Mouse (Mus musculus) left cerebral cortex, postnatal 25 days (tissue): ENCODE data around the gene Bnipl. TPM values are rescaled to one million over a fixed set of nuclear protein-coding genes. Genes with fewer than 3 reads are reported as not detected.
"Not testable (repeated sequence)": the region's sequence is repeated elsewhere in the genome, so short reads cannot be mapped to it uniquely, and the experiment has no call there.

Source experiments
- DNase-seq, 2 experiments: peaks; one replicate each; pipeline ENCODE4 v3.0.0; 2022; ENCODE audit warnings: low spot score in 2 of 2, mixed read lengths in 1 of 2
- intact Hi-C: fragments of 180-260 bp; cut with DNase I; formaldehyde crosslinking; loops from one replicate; pipeline ENCODE4 v1.15.1; 2025
- total RNA-seq, 2 experiments: library from RNA; stranded (reverse); gene quantifications; 2 replicates each; pipeline ENCODE4 v1.2.3; 2021

Gene Bnipl
- total RNA-seq, 2 experiments from 2014 or later, result 0.62 to 0.66 TPM

DNA sequence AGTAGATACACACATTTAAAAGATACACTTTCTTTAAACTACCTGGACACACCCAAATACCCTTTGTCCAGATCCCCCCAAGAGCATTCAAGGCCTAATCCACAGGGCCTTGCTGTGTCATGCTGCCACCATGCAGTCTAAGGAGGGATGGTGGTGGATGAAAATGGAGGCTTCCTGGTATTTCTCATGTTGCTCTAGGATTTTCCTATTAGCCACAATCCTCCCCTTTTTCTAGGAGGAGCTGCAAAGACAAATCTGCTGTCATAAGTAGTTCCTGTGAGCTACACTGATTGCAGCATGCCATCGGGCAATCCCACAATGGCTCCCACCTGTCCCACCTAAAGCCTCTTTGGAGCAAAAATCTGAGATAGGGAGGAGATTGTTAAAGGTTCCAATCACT is 23.8 kb downstream of the Bnipl start:
- intact Hi-C loops, result loop anchor here (1.0 to 5.0 kb wide), 2 partner anchors 10 to 55 kb away; partner anchors contain the start of genes Gabpb2, Mindy1 and Prune1
- DNase-seq, result no peak

- intact Hi-C loops, result no loop called here
- no peak for DNase-seq
These were observed 26.7 kb downstream of the Bnipl start for GRCm38 (mm10) chr3:95224295-95224694.

DNA sequence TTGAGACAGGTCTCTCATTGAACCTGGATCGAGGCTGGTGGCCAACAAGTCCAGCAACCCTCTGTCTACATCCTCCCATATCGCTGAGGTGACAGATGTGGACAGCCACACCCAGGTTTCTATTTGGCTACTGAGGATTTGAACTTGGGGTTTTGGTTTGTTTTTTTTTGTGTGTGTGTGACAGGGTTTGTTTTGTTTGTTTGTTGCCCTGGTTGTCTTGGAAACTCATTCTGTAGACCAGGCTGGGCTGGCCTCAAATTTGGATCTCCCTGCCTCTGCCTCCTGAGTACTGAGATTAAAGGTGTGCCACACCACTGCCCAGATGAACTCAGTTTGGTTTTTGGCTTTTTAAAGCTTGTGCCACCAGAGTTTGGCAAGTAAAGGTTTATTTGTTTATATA is 28.0 kb downstream of the Bnipl start:
- intact Hi-C loops, result no loop called here
- DNase-seq, result no peak

- intact Hi-C loops, result loop anchor here (5.0 to 10.0 kb wide), 2 partner anchors 46 to 76 kb away; partner anchors contain the start of gene Tnfaip8l2
- no peak for DNase-seq
These were observed 32.4 kb downstream of the Bnipl start for GRCm38 (mm10) chr3:95218466-95219137.

DNA sequence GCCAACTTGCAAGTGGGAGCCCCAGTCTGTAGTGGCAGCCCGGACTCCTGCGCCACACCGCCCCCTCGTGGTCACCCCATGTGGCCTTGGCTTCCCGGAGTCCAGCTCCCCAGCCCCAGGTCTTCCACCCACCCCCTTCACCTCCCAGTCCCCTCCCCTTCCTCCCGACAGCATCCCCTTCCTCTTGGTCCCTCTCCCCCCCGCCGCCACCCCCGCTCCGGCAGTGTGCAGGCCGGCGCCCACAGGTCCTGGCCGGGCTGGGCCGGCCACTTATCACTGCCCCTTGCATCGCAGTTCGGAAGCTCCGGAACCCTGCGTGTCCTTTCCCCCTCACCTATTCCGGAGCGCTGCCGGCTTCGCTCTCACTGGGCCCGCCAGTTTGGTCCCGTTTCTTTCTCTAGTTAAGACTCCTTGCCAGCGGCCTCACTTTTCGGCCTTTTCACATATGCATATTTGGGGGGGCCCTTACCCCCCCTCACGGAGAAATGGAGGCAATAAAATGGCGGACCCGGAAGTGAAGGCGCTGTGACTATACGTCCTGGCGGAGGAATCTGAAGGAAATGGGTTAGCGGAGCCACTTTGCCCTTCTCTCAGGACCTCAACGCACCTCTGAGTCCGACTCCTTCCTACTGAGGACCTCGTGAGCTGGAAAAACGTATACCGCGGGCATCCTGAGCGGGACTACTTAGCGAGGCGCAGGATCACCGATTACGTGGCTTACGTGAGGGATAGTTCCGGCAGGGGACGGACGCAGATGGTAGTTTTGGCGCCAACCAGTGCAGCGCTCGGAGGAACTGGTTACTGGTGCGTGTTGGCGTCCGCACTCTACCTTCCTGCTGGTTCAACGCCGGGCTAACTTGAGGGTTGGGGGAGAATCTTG is 33.5 kb downstream of the Bnipl start, which contains the start of gene Gabpb2:
TSS of gene Gabpb2 (minus strand) at position 662 of the 880 bp plus-strand sequence.
- intact Hi-C loops, result loop anchor here (1.0 to 10.0 kb wide), 3 partner anchors 10 to 75 kb away; partner anchors contain the start of gene Tnfaip8l2
- DNase-seq, result peak; percentile 88 to 90

DNA sequence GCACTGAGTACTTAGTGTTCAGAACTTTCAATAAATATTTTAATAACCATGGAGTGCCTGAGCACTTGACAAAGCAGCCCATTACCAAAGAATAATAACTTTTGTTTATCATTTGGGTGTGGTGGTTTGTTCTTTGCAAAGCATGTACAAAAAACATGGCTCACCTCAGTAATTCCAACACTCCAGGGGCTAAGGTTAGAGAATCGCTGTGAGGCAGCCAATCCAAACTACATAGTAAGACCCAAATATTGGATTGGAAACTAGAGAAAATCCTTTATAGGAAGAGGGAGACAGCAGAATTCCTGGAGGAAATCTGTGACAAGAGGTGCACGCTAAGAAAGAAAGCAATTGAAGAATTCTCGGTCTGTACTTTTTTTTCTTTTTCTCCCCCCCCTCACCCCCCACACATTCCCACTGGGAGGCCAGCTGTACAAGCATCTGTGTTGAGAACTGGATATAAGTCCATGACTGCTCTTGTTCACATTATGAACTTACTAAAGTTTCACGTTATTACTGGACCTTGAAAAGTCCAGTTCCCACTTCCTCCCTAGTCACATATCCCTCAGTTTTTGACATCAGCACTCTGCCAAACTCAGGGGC is 34.2 kb downstream of the Bnipl start:
- intact Hi-C loops, result loop anchor here (1.0 to 10.0 kb wide), 3 partner anchors 11 to 74 kb away; partner anchors contain the start of gene Tnfaip8l2
- DNase-seq, result no peak

DNA sequence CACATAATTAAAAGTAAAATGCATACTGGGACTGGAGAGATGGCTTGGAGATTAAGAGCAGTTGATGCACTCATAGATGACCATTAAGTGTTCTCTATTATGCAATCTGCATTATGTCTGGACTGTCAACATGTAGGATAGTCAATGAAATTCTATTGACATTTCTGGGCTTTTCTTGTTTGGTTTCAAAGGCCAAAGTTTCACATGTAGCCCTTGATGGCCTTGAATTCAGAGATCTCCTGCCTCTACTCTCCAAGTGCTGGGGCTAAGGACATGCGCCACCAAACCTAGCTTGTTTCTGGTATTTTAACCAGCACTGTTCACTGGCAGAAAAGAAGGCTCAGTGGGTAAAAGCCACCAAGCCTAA is 37.4 kb downstream of the Bnipl start:
- intact Hi-C loops, result loop anchor here (10.0 kb wide), 1 partner anchor 51 kb away; no protein-coding TSS in a partner anchor

GRCm38 (mm10) chr3:95212889-95213608 is 37.9 kb downstream of the Bnipl start:
- not testable (repeated sequence) for DNase-seq
- intact Hi-C loops, result loop anchor here (10.0 kb wide), 1 partner anchor 52 kb away; no protein-coding TSS in a partner anchor

More for the DNA sequence above, 37.4 kb downstream of the Bnipl start:
- DNase-seq, result no peak

DNA sequence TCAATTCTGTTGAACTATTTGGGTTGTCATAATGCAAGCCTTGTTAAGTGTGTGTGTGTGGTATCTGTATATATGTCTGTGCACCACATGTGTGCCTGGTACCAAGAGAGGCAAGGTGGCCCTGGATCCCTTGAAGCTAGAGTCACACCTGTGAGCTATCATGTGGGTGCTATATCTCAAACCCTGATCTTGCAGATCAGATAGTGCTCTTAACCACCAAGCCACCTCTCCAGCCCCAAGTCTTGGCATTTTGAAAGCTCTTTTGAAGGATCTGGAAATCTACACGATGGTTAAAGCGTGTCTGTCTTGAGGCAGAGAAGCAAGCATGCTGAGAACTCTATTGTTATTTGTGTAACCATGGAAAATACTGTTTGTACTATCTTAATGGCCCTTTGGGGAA is 40.4 kb downstream of the Bnipl start:
- intact Hi-C loops, result loop anchor here (10.0 kb wide), 1 partner anchor 54 kb away; no protein-coding TSS in a partner anchor
- DNase-seq, result no peak

GRCm38 (mm10) chr3:95208286-95208685 is 42.7 kb downstream of the Bnipl start:
- intact Hi-C loops, result no loop called here
- DNase-seq, result no peak

DNA sequence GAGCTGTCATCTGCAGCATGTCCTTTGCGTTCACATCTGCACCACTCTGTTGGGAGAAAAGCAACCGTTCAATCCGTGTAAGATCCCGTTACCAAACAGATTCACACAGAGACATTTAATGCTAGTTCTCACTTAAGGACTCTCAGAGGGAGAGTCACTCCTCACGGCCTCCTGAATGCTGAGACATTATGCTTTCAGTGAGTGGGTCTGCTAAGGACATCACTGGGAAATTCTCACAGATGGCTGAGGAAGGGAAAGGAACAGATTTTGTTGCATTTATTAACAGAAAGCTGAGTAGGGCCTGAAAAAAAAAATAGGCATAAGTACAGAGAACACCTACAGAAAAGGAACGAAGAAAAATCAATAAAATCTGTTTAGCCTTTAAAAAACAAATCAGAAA is 47.1 kb downstream of the Bnipl start:
- peak in 1 of 2 experiments; percentile 84 for DNase-seq

GRCm38 (mm10) chr3:95200562-95200961 is 50.4 kb downstream of the Bnipl start:
- intact Hi-C loops, result no loop called here
- peak in 1 of 2 experiments; percentile 46 for DNase-seq

More for the DNA sequence above, 47.1 kb downstream of the Bnipl start:
- intact Hi-C loops, result no loop called here

- intact Hi-C loops, result no loop called here
- no peak for DNase-seq
These were observed 50.9 kb downstream of the Bnipl start for GRCm38 (mm10) chr3:95200132-95200531.

GRCm38 (mm10) chr3:95199101-95199500 is 51.9 kb downstream of the Bnipl start:
- intact Hi-C loops, result no loop called here
- no peak for DNase-seq

DNA sequence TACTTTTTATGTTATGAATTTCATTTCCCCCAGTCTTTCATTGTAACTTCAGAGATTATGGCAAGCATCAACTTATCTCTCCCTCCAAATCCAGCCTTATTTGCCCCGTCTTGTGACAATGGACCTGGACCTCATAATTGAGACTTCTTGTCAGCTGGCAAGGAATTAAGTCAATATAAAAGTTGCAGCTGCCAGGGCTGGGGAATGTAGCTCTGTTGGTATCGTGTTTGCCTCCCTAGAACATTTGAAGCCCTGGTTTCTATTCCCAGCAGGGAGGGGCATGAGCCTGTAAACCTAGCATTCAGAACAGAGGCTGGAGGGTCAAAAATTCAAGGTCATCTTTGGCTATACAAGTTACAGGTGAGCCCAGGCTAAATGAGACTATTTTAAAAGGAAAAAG is 55.2 kb downstream of the Bnipl start:
- no peak for DNase-seq
- intact Hi-C loops, result no loop called here

- no peak for DNase-seq
- intact Hi-C loops, result no loop called here
These were observed 56.3 kb downstream of the Bnipl start for GRCm38 (mm10) chr3:95194721-95195135.
